Mouse (Mus musculus) hindbrain, postnatal 0 days (tissue): ENCODE data around the gene Rab1b. TPM values are rescaled to one million over a fixed set of nuclear protein-coding genes. Genes with fewer than 3 reads are reported as not detected.

Source experiments
- ATAC-seq: fragments of 200-750 bp; cut with Nextera tagmentation; 2 replicates; pipeline ENCODE4 v1.8.0; 2017; ENCODE audit warnings: mild to moderate bottlenecking, moderate TSS enrichment, moderate library complexity
- DNase-seq: peaks from one replicate; pipeline ENCODE4 v3.0.0-alpha.2; 2015; ENCODE audit warnings: low spot score
- H3K27ac ChIP-seq: fragments of 300-500 bp; sonication (generic); 2 replicates; pipeline ENCODE4 v1.5.1; 2014; ENCODE audit warnings: mild to moderate bottlenecking
- H3K27me3 ChIP-seq: fragments of 300-500 bp; sonication (generic); 2 replicates; pipeline ENCODE4 v1.6.1; 2014; ENCODE audit warnings: low read length, mixed read lengths; ENCODE audit not compliant: insufficient read depth
- H3K36me3 ChIP-seq: fragments of 300-500 bp; sonication (generic); 2 replicates; pipeline ENCODE4 v1.6.1; 2014; ENCODE audit warnings: low read length, mixed read lengths; ENCODE audit not compliant: insufficient read depth
- H3K4me1 ChIP-seq: fragments of 300-500 bp; sonication (generic); 2 replicates; pipeline ENCODE4 v1.6.1; 2014; ENCODE audit warnings: antibody characterized with exemption, low read length, mixed read lengths; ENCODE audit not compliant: insufficient read depth
- H3K4me2 ChIP-seq: fragments of 300-500 bp; sonication (generic); 2 replicates; pipeline ENCODE4 v1.6.1; 2014; ENCODE audit warnings: low read depth, mild to moderate bottlenecking, low read length, moderate library complexity, mixed read lengths
- H3K4me3 ChIP-seq: fragments of 300-500 bp; sonication (generic); 2 replicates; pipeline ENCODE4 v1.5.1; 2014; ENCODE audit warnings: low read length
- H3K9ac ChIP-seq: fragments of 300-500 bp; sonication (generic); replicated peaks from 2 replicates; pipeline ENCODE4 v1.6.1; 2014; ENCODE audit warnings: mild to moderate bottlenecking, low read length, moderate library complexity, mixed read lengths
- H3K9me3 ChIP-seq: fragments of 300-500 bp; sonication (generic); 2 replicates; pipeline ENCODE4 v1.6.1; 2016; ENCODE audit warnings: low read length, mixed read lengths
- CTCF ChIP-seq: IDR thresholded peaks from 2 replicates; pipeline ENCODE4 v1.5.1; 2016; ENCODE audit warnings: antibody characterized with exemption, control low read depth, low read depth
- WGBS: fragments of 180-500 bp; shearing (Covaris S2); extraction: QIAGEN DNeasy Blood & Tissue Kit; methylation state at CpG from one replicate; pipeline ENCODE4 v1.1.7; 2014; 5-methylcytosine and 5-hydroxymethylcytosine counted together
- polyA plus RNA-seq: library from polyadenylated mRNA; unstranded; fragments of >200 nt; fragmentation: Nextera tagmentation; extraction: Ambion mirVana; gene quantifications from 2 replicates; pipeline ENCODE4 v1.2.1, GENCODE M21; 2015
- total RNA-seq: library from RNA; depleted of rRNA; stranded (reverse); fragments of >200 nt; gene quantifications from 2 replicates; pipeline ENCODE4 v1.2.3, GENCODE M21; 2014; rRNA removed

The Rab1b gene
- total and polyA plus RNA-seq, 2 experiments from 2014 or later, result 229 to 272 TPM

DNA sequence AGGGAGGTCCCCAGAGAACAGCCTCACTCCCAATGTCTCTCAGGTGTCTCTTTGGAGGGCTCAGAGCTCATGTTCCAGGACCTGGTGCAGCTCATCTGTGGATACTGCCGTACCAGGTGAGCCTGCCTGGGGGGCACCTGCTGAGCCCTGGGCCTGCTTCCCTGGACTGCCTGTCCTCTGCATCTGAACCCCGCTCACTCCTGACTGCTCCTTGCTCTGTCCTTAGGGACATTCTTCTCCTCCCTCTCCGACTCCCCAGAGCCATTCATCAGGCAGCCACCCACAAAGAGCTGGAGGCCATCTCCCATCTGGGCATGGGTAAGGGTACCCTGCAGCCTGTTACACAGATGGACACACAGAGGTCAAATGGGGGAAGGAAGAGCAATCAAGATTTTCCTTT lies 55.4 kb downstream of the Rab1b start:
- no peak for DNase-seq
- Histone ChIP-seq H3K9ac (no peak overlapping the region), H3K4me2 (peak overlapping the region; percentile 29; the same call in 1 of the 2 replicates), H3K36me3 (peaks cover 24% of the 10 kb centered on the region; the same call in 1 of the 2 replicates), H3K4me1 (peaks cover 5% of the 10 kb centered on the region), H3K4me3 (no peak overlapping the region), H3K9me3 (no peaks in the 10 kb centered on the region), H3K27me3 (peaks cover 5% of the 10 kb centered on the region; the same call in 1 of the 2 replicates), H3K27ac (no peak overlapping the region)
- no peak for TF ChIP-seq CTCF
- 56% methylated on average over 3 of the region's 3 CpGs for whole genome bisulfite sequencing
- ATAC-seq, result no peak

DNA sequence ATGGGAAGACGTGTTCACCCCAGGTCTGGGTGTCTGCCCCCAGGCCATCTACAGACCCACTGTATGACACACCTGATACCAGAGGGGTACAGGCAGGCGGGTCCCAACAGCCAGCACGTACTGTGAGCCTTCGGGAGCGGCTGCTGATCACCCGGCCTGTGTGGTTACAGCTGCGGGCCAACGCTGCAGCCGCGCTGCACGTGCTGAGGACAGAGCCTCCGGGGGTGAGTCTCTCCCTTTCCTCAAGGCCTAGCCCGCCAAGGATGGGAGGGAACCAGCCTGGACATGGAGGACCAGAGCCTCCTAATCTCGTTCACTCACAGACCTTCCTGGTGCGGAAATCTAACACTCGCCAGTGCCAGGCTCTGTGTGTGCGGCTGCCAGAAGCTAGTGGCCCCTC lies 55.8 kb downstream of the Rab1b start:
- no peak for TF ChIP-seq CTCF
- H3K36me3 ChIP-seq, result peaks cover 28% of the 10 kb centered on the region; the same call in 1 of the 2 replicates
- peak overlapping the region; percentile 29; the same call in 1 of the 2 replicates for H3K4me2 ChIP-seq
- H3K4me3 ChIP-seq, result no peak overlapping the region
- H3K27me3 ChIP-seq, result peaks cover 5% of the 10 kb centered on the region; the same call in 1 of the 2 replicates
- no peaks in the 10 kb centered on the region for H3K9me3 ChIP-seq
- ATAC-seq (no peak), DNase-seq (no peak)
- no peak overlapping the region for H3K9ac ChIP-seq
- H3K27ac ChIP-seq, result no peak overlapping the region
- peaks cover 5% of the 10 kb centered on the region for H3K4me1 ChIP-seq
- 19% methylated on average over 17 of the region's 17 CpGs for WGBS

DNA sequence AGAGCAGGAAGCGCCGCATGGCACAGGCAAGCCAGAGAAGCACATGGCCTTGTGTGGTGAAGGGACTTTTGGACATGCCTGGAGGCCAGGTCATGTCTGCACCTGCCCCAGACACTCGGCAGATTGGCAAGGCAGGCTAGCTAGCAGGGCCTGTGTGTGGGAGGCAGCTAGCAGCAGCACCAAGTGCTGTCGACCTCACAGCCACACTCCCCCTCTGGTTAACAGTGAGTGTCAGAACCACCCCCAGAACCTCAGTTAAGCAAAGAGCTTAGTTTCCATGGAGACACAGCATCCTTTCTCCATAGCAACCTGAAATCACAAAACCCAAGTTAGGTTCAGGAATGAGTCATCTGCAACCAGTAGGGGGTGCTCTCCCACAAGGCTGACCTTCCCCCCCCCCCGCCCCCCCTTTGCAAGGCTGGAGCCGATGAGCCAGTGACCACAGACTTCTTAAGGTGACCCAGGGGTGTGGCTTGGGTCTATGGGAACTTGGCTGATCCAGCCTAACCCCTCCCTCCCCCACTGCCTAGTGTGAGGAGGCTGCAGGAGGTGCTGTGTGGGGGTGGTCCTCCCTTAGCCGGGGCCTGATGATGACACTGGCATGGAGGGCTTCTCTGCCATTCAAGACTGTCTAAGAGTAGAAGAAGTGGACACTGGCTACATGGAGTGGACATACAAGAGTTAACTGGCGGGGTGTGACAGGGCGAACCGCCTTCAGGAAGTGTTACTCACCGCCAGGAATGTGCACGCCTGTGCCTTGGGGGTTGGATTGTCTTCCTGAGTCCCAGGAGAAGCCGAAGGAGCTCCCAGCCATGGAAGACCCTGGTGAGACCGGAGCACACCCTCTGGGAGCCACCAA lies 56.6 kb downstream of the Rab1b start, which contains the start of gene Rin1:
Gene Rin1 (plus strand): TSS at position 435 of the 859 bp plus-strand sequence.
- TF ChIP-seq CTCF, result peak; percentile 67
- no peaks in the 10 kb centered on the region for H3K9me3 ChIP-seq
- H3K36me3 ChIP-seq, result peaks cover 28% of the 10 kb centered on the region; the same call in 1 of the 2 replicates
- H3K27me3 ChIP-seq, result peaks cover 5% of the 10 kb centered on the region; the same call in 1 of the 2 replicates
- WGBS, result 19% methylated on average over 14 of the region's 14 CpGs
- H3K9ac ChIP-seq, result no peak within 1 kb of the TSS
- H3K4me3 ChIP-seq, result no peak within 1 kb of the TSS
- peaks cover 5% of the 10 kb centered on the region for H3K4me1 ChIP-seq
- DNase-seq (peak; percentile 77), ATAC-seq (peak; percentile 62)
- no peak within 1 kb of the TSS for H3K27ac ChIP-seq
- peak within 1 kb of the TSS; percentile 29; the same call in 1 of the 2 replicates for H3K4me2 ChIP-seq

DNA sequence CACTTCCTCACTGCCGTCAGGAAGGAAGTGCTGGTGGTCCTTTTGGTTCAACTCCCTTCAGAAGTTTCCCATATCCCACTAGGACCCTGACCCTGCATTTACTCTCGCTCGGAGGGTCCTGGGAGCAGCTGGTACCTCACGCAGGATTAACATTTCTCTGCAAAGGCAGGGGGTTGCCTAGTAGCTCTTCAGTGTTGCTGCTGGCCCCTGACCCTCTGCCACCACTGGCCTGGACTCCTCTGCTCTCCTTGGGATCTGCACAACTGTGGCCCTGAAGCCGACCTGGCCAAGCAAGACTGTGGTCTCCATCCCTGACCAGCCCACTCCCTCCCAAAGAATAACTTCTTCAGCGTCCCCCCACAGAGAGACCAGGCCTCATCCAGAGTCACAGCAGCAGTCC lies 57.5 kb downstream of the Rab1b start:
- Histone ChIP-seq H3K36me3 (peaks cover 28% of the 10 kb centered on the region; the same call in 1 of the 2 replicates), H3K4me1 (peaks cover 5% of the 10 kb centered on the region), H3K27ac (no peak overlapping the region), H3K4me2 (no peak overlapping the region), H3K27me3 (peaks cover 5% of the 10 kb centered on the region; the same call in 1 of the 2 replicates), H3K9me3 (no peaks in the 10 kb centered on the region), H3K9ac (no peak overlapping the region), H3K4me3 (no peak overlapping the region)
- DNase-seq (no peak), ATAC-seq (no peak)
- 72% methylated on average over 6 of the region's 6 CpGs for WGBS
- no peak for TF ChIP-seq CTCF

Other genes starting within 250 kb of the Rab1b start
- gene Actn3, start 229.2 kb downstream of the Rab1b start, total RNA-seq, result 6.8 and 8.4 TPM in 2 replicates
- 3.8 and 3.9 TPM in 2 replicates for gene Actn3, start 229.2 kb downstream of the Rab1b start, polyA plus RNA-seq
- 29.1 and 30.7 TPM in 2 replicates for gene Zdhhc24, start 228.4 kb downstream of the Rab1b start, total RNA-seq
- gene Zdhhc24, start 228.4 kb downstream of the Rab1b start, polyA plus RNA-seq, result 17.4 and 20.9 TPM in 2 replicates
- gene Bbs1, start 200.4 kb downstream of the Rab1b start, total RNA-seq, result 17.9 and 37.6 TPM in 2 replicates
- 7.3 and 9.1 TPM in 2 replicates for gene Bbs1, start 200.4 kb downstream of the Rab1b start, polyA plus RNA-seq
- gene Dpp3, start 178.8 kb downstream of the Rab1b start, total RNA-seq, result 94.0 and 111 TPM in 2 replicates
- gene Dpp3, start 178.8 kb downstream of the Rab1b start, polyA plus RNA-seq, result 78.3 and 79.2 TPM in 2 replicates
- gene Peli3, start 163.9 kb downstream of the Rab1b start, total RNA-seq, result 11.9 and 13.4 TPM in 2 replicates
- gene Peli3, start 163.9 kb downstream of the Rab1b start, polyA plus RNA-seq, result 8.1 and 8.6 TPM in 2 replicates
- gene Mrpl11, start 144.9 kb downstream of the Rab1b start, total RNA-seq, result 83.5 and 90.4 TPM in 2 replicates
- 138 and 139 TPM in 2 replicates for gene Mrpl11, start 144.9 kb downstream of the Rab1b start, polyA plus RNA-seq
- gene Npas4, start 116.8 kb downstream of the Rab1b start, total RNA-seq, result 1.9 and 3.0 TPM in 2 replicates
- gene Npas4, start 116.8 kb downstream of the Rab1b start, polyA plus RNA-seq, result 0.13 and 0.20 TPM in 2 replicates
- 13.9 and 22.5 TPM in 2 replicates for gene Slc29a2, start 83.2 kb downstream of the Rab1b start, total RNA-seq
- 15.5 and 16.3 TPM in 2 replicates for gene Slc29a2, start 83.2 kb downstream of the Rab1b start, polyA plus RNA-seq
- 166 and 178 TPM in 2 replicates for gene B4gat1, start 68.2 kb downstream of the Rab1b start, total RNA-seq
- gene B4gat1, start 68.2 kb downstream of the Rab1b start, polyA plus RNA-seq, result 166 and 174 TPM in 2 replicates
- gene AC124502.3, start 68.2 kb downstream of the Rab1b start, total RNA-seq, result 4.5 and 8.5 TPM in 2 replicates
- gene AC124502.3, start 68.2 kb downstream of the Rab1b start, polyA plus RNA-seq, result 2.4 and 3.0 TPM in 2 replicates
- gene Brms1, start 65.7 kb downstream of the Rab1b start, total RNA-seq, result 5.0 and 5.5 TPM in 2 replicates
- gene Brms1, start 65.7 kb downstream of the Rab1b start, polyA plus RNA-seq, result 22.5 and 22.6 TPM in 2 replicates
- 0.93 and 2.0 TPM in 2 replicates for gene Rin1, start 56.6 kb downstream of the Rab1b start, total RNA-seq
- gene Rin1, start 56.6 kb downstream of the Rab1b start, polyA plus RNA-seq, result 0.72 and 0.86 TPM in 2 replicates
- 15.4 and 16.4 TPM in 2 replicates for gene Cd248, start 39.0 kb downstream of the Rab1b start, total RNA-seq
- gene Cd248, start 39.0 kb downstream of the Rab1b start, polyA plus RNA-seq, result 10.7 and 12.5 TPM in 2 replicates
- 68.9 and 76.6 TPM in 2 replicates for gene Tmem151a, start 21.5 kb downstream of the Rab1b start, total RNA-seq
- 61.0 and 71.5 TPM in 2 replicates for gene Tmem151a, start 21.5 kb downstream of the Rab1b start, polyA plus RNA-seq
- 59.7 and 69.0 TPM in 2 replicates for gene Yif1a, start 18.5 kb downstream of the Rab1b start, total RNA-seq
- 66.6 and 68.0 TPM in 2 replicates for gene Yif1a, start 18.5 kb downstream of the Rab1b start, polyA plus RNA-seq
- gene Cnih2, start 8.6 kb downstream of the Rab1b start, total RNA-seq, result 549 and 573 TPM in 2 replicates
- gene Cnih2, start 8.6 kb downstream of the Rab1b start, polyA plus RNA-seq, result 358 and 397 TPM in 2 replicates
- 191 and 227 TPM in 2 replicates for gene Klc2, start 11.5 kb upstream of the Rab1b start, total RNA-seq
- 75.6 and 76.6 TPM in 2 replicates for gene Klc2, start 11.5 kb upstream of the Rab1b start, polyA plus RNA-seq
- 60.3 and 63.6 TPM in 2 replicates for gene Pacs1, start 166.0 kb upstream of the Rab1b start, total RNA-seq
- gene Pacs1, start 166.0 kb upstream of the Rab1b start, polyA plus RNA-seq, result 33.1 and 41.0 TPM in 2 replicates
- 266 and 341 TPM in 2 replicates for gene Sf3b2, start 188.4 kb upstream of the Rab1b start, total RNA-seq
- 322 and 334 TPM in 2 replicates for gene Sf3b2, start 188.4 kb upstream of the Rab1b start, polyA plus RNA-seq
- gene Gal3st3, start 191.3 kb upstream of the Rab1b start, total RNA-seq, result 25.0 and 27.3 TPM in 2 replicates
- 26.9 and 31.9 TPM in 2 replicates for gene Gal3st3, start 191.3 kb upstream of the Rab1b start, polyA plus RNA-seq
- gene Catsper1, start 228.7 kb upstream of the Rab1b start, total RNA-seq, result not detected in 2 replicates
- gene Catsper1, start 228.7 kb upstream of the Rab1b start, polyA plus RNA-seq, result not detected in 2 replicates
- gene Cst6, start 242.5 kb upstream of the Rab1b start, total RNA-seq, result 0.50 and 9.8 TPM in 2 replicates
- 14.9 and 16.1 TPM in 2 replicates for gene Cst6, start 242.5 kb upstream of the Rab1b start, polyA plus RNA-seq